Mouse (Mus musculus): ENCODE measurements around the gene Ppp2r3c. TPM values are rescaled to one million over a fixed set of nuclear protein-coding genes. Genes with fewer than 3 reads are reported as not detected.
A peak's percentile ranks its signal among the peaks of the same experiment; 100 is the strongest.
"Not testable (repeated sequence)": the region's sequence is repeated elsewhere in the genome, so short reads cannot be mapped to it uniquely, and the experiment has no call there.

Ppp2r3c gene
- 4.3 TPM in 2 replicates for polyA plus RNA-seq (2015; fragmentation: Nextera tagmentation; extraction: Ambion mirVana)

- under 1% methylated on average over 55 of the region's 55 CpGs for WGBS (ENCODE audit: insufficient replicate concordance)
- DNase-seq, result peak; percentile 91
These were observed at the start of gene Ppp2r3c for GRCm38 (mm10) chr12:55302485-55303441. TSS of gene Ppp2r3c (minus strand) at chr12:55302998.

GRCm38 (mm10) chr12:55344583-55344982, 41.8 kb upstream of the Ppp2r3c start:
- peaks cover 49% of the 10 kb centered on the region for H3K27me3 ChIP-seq (ENCODE audit: insufficient read depth, low read length)
- no peaks in the 10 kb centered on the region; the same call in 1 of the 2 replicates for H3K4me1 ChIP-seq (ENCODE audit: insufficient read depth)
- peak; percentile 16 for DNase-seq
- no peaks in the 10 kb centered on the region for H3K9me3 ChIP-seq (ENCODE audit: low read length)
- H3K36me3 ChIP-seq (replicated peaks; ENCODE audit: insufficient read depth, low read length), result no peaks in the 10 kb centered on the region
- no peak overlapping the region for H3K4me2 ChIP-seq (ENCODE audit: low read depth, low read length)
- TF ChIP-seq EP300 (IDR thresholded peaks at IDR 0.05; ENCODE audit: low read depth) (no peak), CTCF (IDR thresholded peaks at IDR 0.05; ENCODE audit: low read depth) (no peak)
- H3K27ac ChIP-seq (ENCODE audit: low read depth), result 0 out of 2 replicates have a peak overlapping the region, but pooled peaks have one; percentile 5
- no peak overlapping the region for H3K9ac ChIP-seq (replicated peaks)
- H3K4me3 ChIP-seq (ENCODE audit: low read depth, low read length), result no peak overlapping the region
- whole genome bisulfite sequencing (ENCODE audit: insufficient replicate concordance), result 51% methylated on average over 13 of the region's 13 CpGs
- no peak for ATAC-seq

More at GRCm38 (mm10) chr12:55302485-55303441, at the start of gene Ppp2r3c:
- H3K4me3 ChIP-seq (ENCODE audit: low read depth, low read length), result peak within 1 kb of the TSS; percentile 81
- peak; percentile 93 for ATAC-seq
- peaks cover 7% of the 10 kb centered on the region for H3K36me3 ChIP-seq (replicated peaks; ENCODE audit: insufficient read depth, low read length)
- peak; percentile 16; the same call in 1 of the 2 replicates for TF ChIP-seq EP300 (IDR thresholded peaks at IDR 0.05; ENCODE audit: low read depth)
- no peak for TF ChIP-seq CTCF (IDR thresholded peaks at IDR 0.05; ENCODE audit: low read depth)
- H3K4me2 ChIP-seq (ENCODE audit: low read depth, low read length), result peak within 1 kb of the TSS; percentile 92
- peaks cover 29% of the 10 kb centered on the region for H3K4me1 ChIP-seq (ENCODE audit: insufficient read depth)
- H3K27me3 ChIP-seq (ENCODE audit: insufficient read depth, low read length), result no peaks in the 10 kb centered on the region
- no peaks in the 10 kb centered on the region for H3K9me3 ChIP-seq (ENCODE audit: low read length)
- peak within 1 kb of the TSS; percentile 98 for H3K27ac ChIP-seq (ENCODE audit: low read depth)
- H3K9ac ChIP-seq (replicated peaks), result peak within 1 kb of the TSS; percentile 87

- no peak overlapping the region for H3K27ac ChIP-seq (ENCODE audit: low read depth)
- no peak overlapping the region for H3K4me2 ChIP-seq (ENCODE audit: low read depth, low read length)
- DNase-seq (no peak), ATAC-seq (no peak)
- no peak overlapping the region for H3K9ac ChIP-seq (replicated peaks)
- no peaks in the 10 kb centered on the region for H3K36me3 ChIP-seq (replicated peaks; ENCODE audit: insufficient read depth, low read length)
- no peak overlapping the region for H3K4me3 ChIP-seq (ENCODE audit: low read depth, low read length)
- peaks cover 45% of the 10 kb centered on the region for H3K27me3 ChIP-seq (ENCODE audit: insufficient read depth, low read length)
- WGBS (ENCODE audit: insufficient replicate concordance), result 83% methylated on average over 11 of the region's 11 CpGs
- no peaks in the 10 kb centered on the region; the same call in 1 of the 2 replicates for H3K4me1 ChIP-seq (ENCODE audit: insufficient read depth)
- TF ChIP-seq CTCF (IDR thresholded peaks at IDR 0.05; ENCODE audit: low read depth), result no peak
- no peak for TF ChIP-seq EP300 (IDR thresholded peaks at IDR 0.05; ENCODE audit: low read depth)
- H3K9me3 ChIP-seq (ENCODE audit: low read length), result no peaks in the 10 kb centered on the region
These were observed 41.2 kb upstream of the Ppp2r3c start for GRCm38 (mm10) chr12:55343998-55344397.

- ATAC-seq; H3K4me1 ChIP-seq (ENCODE audit: insufficient read depth); H3K27ac ChIP-seq (ENCODE audit: low read depth): not testable (repeated sequence)
These were observed 40.2 kb upstream of the Ppp2r3c start for GRCm38 (mm10) chr12:55343045-55343444.

GRCm38 (mm10) chr12:55338490-55338889, 35.7 kb upstream of the Ppp2r3c start:
- H3K27me3 ChIP-seq (ENCODE audit: insufficient read depth, low read length), result peaks cover 33% of the 10 kb centered on the region
- not testable (repeated sequence) for DNase-seq; ATAC-seq; H3K4me2 ChIP-seq (ENCODE audit: low read depth, low read length); H3K36me3 ChIP-seq (replicated peaks; ENCODE audit: insufficient read depth, low read length); H3K27ac ChIP-seq (ENCODE audit: low read depth); H3K4me1 ChIP-seq (ENCODE audit: insufficient read depth); H3K4me3 ChIP-seq (ENCODE audit: low read depth, low read length); H3K9ac ChIP-seq (replicated peaks); H3K9me3 ChIP-seq (ENCODE audit: low read length)
- WGBS (ENCODE audit: insufficient replicate concordance), result 84% methylated on average over 1 of the region's 2 CpGs

More at GRCm38 (mm10) chr12:55343045-55343444, 40.2 kb upstream of the Ppp2r3c start:
- 26% methylated on average over 1 of the region's 1 CpGs for WGBS (ENCODE audit: insufficient replicate concordance)
- H3K9ac ChIP-seq (replicated peaks); H3K36me3 ChIP-seq (replicated peaks; ENCODE audit: insufficient read depth, low read length); H3K4me3 ChIP-seq (ENCODE audit: low read depth, low read length); H3K9me3 ChIP-seq (ENCODE audit: low read length); DNase-seq; H3K4me2 ChIP-seq (ENCODE audit: low read depth, low read length): not testable (repeated sequence)
- peaks cover 38% of the 10 kb centered on the region for H3K27me3 ChIP-seq (ENCODE audit: insufficient read depth, low read length)

GRCm38 (mm10) chr12:55333662-55334061, 30.9 kb upstream of the Ppp2r3c start:
- Histone ChIP-seq H3K4me1 (ENCODE audit: insufficient read depth) (no peaks in the 10 kb centered on the region), H3K36me3 (replicated peaks; ENCODE audit: insufficient read depth, low read length) (0 out of 2 replicates have a peak, but pooled peaks cover 6% of the 10 kb centered on the region), H3K4me3 (ENCODE audit: low read depth, low read length) (no peak overlapping the region), H3K9ac (replicated peaks) (no peak overlapping the region), H3K27me3 (ENCODE audit: insufficient read depth, low read length) (peaks cover 29% of the 10 kb centered on the region), H3K4me2 (ENCODE audit: low read depth, low read length) (no peak overlapping the region), H3K27ac (ENCODE audit: low read depth) (no peak overlapping the region), H3K9me3 (ENCODE audit: low read length) (no peaks in the 10 kb centered on the region)
- ATAC-seq (no peak), DNase-seq (no peak)
- 85% methylated on average over 7 of the region's 7 CpGs for WGBS (ENCODE audit: insufficient replicate concordance)
- no peak for TF ChIP-seq EP300 (IDR thresholded peaks at IDR 0.05; ENCODE audit: low read depth)
- no peak for TF ChIP-seq CTCF (IDR thresholded peaks at IDR 0.05; ENCODE audit: low read depth)
